Mouse (Mus musculus): Measurements from ENCODE around the gene Mcrs1.

Mcrs1 gene

DNA sequence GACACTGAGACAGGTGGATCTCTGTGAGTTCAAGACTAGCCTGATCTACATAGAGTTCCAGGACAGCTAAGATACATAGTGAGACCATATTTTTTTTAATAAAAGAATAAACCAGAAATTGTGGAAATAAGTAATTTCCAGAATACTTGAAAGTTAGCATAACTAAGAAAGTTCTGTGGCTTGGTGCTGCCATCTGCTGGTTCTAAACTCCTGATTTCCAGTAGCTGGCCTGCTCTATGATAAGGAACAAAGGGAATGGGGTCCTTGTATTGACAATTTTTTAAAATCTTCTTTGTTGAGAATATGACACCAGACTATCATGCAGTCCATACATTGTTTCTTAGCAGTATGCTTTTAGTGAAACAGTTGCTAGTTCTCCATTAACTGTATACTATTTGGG, 53.0 kb downstream of the Mcrs1 start:
- no peak for DNase-seq

DNA sequence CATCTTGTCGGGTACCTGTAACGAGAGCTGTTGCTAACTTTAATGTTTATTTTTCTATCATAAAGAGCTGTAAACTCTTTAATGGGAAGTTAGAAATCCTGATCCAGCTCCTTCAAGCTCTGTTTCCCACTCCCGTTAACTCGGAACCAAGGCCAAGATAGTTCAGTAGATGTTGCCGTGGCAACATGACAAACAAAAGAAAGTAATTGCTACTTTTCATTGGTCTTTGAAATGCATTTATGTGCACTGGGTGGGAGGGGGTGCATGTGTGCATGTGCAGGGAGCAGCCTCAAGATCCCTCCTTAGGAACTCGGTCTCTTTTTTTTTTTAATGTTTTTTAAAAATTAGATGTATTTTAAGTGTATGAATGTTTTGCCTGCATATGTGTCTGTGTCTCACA, 56.7 kb downstream of the Mcrs1 start:
- no peak for DNase-seq

DNA sequence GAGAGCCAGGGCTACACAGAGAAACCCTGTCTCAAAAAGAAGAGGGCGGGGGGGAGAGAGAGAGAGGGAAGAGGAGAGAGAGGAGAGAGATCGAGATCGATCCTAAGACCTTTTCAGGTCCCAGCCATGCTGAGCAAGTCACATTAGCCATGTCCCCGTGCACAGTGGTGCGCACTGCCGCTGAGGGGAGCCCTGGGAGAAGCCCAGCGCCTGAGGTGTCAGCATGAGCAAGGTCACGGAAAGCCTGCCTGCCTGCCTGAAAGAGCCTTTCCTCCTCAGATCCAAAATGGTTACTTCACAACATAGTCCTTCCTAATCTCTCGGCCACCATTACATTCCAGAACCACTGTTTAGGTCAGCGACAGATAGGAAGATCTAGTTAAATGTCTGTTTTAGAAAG, 57.4 kb downstream of the Mcrs1 start:
- no peak for DNase-seq
